Mouse (Mus musculus): ENCODE results near the gene Rin2. TPM values are rescaled to one million over a fixed set of nuclear protein-coding genes. Genes with fewer than 3 reads are reported as not detected.
A peak's percentile ranks its signal among the peaks of the same experiment; 100 is the strongest.

The Rin2 gene
- polyA plus RNA-seq, 1 experiment from 2014 or later: 18.4 TPM

DNA sequence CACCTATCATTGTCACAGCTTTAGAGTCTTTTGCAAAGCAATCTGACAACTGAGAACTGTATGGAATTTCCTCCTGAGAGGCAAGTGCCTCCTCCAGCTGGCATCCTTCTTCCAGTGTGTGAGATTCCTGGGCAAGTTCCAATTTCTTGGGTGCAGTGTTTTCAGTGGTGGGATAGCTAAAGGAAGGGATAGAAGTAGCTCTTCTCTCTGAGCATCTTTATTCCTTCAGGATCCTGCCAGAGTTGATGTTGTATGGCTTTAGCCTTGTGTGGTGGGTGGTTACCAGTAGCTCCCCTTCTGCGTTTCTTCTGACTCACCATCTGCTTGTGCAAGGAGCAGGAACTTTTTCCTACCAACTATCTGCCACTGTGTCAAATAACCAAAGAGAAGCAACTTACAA lies 9.1 kb downstream of the Rin2 start:
- WGBS: 67% methylated on average over 1 of the region's 1 CpGs
- peaks cover 20% of the 10 kb centered on the region for H3K4me1 ChIP-seq (replicated peaks)

DNA sequence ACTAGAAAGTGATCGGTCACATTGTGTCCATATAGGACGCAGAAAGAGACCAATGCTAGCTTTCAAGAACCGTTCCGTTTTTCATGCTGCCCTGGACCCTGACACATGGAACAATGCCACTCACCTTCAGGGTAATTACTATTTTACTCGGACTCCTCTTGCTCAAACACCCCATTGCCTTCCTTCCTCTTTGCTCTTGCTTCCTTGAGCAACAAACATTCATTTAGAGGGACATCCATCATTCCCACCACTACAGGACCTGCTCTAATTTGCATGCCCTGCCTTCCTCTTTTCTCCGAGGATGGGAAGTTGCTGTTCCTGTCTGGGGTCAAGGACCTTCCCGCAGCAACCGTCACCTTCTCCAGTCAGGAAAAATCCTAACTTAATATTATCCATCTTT lies 9.9 kb downstream of the Rin2 start:
- Histone ChIP-seq H3K4me2 (no peak overlapping the region), H3K36me3 (no peaks in the 10 kb centered on the region), H3K27me3 (no peaks in the 10 kb centered on the region), H3K9ac (no peak overlapping the region), H3K9me3 (replicated peaks) (no peaks in the 10 kb centered on the region), H3K4me3 (no peak overlapping the region), H3K4me1 (replicated peaks) (peaks cover 20% of the 10 kb centered on the region), H3K27ac (no peak overlapping the region)
- WGBS: 74% methylated on average over 8 of the region's 8 CpGs
- no peak for ATAC-seq (replicated peaks; ENCODE audit: insufficient number of reproducible peaks, insufficient read depth, low FRiP score, low read depth)

More for the DNA sequence above, 9.1 kb downstream of the Rin2 start:
- H3K27me3 ChIP-seq: no peaks in the 10 kb centered on the region
- H3K9ac ChIP-seq: no peak overlapping the region
- ATAC-seq (replicated peaks; ENCODE audit: insufficient number of reproducible peaks, insufficient read depth, low FRiP score, low read depth): no peak
- no peaks in the 10 kb centered on the region for H3K9me3 ChIP-seq (replicated peaks)
- H3K36me3 ChIP-seq: no peaks in the 10 kb centered on the region
- no peak overlapping the region for H3K4me2 ChIP-seq
- no peak overlapping the region for H3K4me3 ChIP-seq
- no peak overlapping the region for H3K27ac ChIP-seq

DNA sequence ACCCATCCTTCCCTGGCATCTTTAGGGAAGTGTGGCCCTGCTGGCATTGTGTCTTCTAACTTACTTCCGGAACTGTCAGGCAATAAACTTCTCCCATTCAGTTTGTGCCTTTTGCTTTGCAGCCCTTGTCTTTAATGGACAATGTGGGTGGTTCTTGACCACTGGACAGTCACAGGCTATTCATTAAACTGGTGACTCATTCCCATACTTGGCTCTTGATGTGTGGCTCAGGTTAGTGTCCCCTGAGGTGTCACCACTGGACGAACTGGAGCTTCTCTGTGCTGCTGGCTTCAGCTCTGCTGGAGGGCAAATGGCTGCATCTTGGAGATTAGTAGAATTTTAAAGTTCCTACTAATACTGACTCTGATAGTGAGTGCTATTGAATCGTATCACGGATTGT lies 11.0 kb downstream of the Rin2 start:
- Histone ChIP-seq H3K9me3 (replicated peaks) (no peaks in the 10 kb centered on the region), H3K4me3 (no peak overlapping the region), H3K27ac (no peak overlapping the region), H3K9ac (no peak overlapping the region), H3K4me2 (no peak overlapping the region), H3K36me3 (no peaks in the 10 kb centered on the region), H3K4me1 (replicated peaks) (peaks cover 20% of the 10 kb centered on the region), H3K27me3 (no peaks in the 10 kb centered on the region)
- ATAC-seq (replicated peaks; ENCODE audit: insufficient number of reproducible peaks, insufficient read depth, low FRiP score, low read depth): no peak
- 73% methylated on average over 4 of the region's 4 CpGs for WGBS

DNA sequence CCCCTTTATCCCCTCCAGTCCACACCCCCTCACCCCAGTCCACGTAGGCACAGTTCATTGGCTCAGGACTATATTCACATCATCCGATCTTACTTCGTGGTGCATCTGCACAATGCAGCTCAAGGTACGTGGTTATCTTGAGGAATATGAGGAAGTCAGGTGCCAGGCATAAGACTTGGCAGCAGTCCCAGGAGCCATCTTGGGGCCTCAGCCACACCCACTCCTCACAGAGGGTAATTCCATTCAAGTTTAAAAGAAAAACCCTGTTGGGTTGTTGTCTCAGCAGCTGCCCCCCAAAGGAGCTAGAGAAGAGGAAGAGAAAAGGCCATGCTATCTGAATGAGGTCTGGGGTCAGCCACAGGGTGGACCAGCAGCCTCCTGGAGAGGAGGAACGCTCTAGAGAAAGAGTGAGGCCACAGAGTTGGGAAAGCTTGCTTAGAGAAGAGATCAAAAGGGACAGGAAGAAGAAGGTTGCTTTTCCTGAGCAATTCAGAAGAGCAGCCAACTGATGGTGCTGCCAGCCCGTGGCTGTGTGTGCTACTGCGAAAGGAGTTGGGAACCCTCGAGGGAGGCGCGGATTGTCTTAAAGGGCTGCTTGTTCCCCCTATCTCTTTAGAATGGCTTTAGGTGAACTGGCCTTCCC lies 16.5 kb downstream of the Rin2 start:
- H3K4me3 ChIP-seq: no peak overlapping the region
- no peak overlapping the region for H3K27ac ChIP-seq
- no peak overlapping the region for H3K9ac ChIP-seq
- H3K27me3 ChIP-seq: no peaks in the 10 kb centered on the region
- H3K4me1 ChIP-seq (replicated peaks): peaks cover 6% of the 10 kb centered on the region
- H3K4me2 ChIP-seq: no peak overlapping the region
- no peak for ATAC-seq (replicated peaks; ENCODE audit: insufficient number of reproducible peaks, insufficient read depth, low FRiP score, low read depth)
- 79% methylated on average over 10 of the region's 10 CpGs for WGBS
- H3K9me3 ChIP-seq (replicated peaks): no peaks in the 10 kb centered on the region
- H3K36me3 ChIP-seq: no peaks in the 10 kb centered on the region

DNA sequence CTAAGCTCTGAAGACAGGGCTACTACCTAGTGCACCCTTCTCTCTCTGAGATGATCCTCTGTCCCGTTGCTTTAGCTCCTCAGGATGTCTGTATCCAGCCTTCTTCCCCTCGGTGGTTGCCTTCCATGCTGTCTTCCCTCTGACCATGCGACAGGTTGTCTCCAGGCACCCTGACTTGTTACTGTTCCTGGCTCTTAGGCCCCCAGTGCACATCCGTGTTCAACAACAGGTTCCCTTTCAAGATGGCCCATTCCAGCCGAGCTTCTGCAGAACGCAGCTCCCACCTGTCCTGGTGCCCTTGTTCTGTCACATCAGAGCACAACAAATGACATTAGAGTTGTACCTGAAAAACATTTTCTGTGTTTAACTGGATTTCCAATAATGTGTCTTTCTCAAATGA lies 22.1 kb downstream of the Rin2 start:
- WGBS: 76% methylated on average over 6 of the region's 6 CpGs

DNA sequence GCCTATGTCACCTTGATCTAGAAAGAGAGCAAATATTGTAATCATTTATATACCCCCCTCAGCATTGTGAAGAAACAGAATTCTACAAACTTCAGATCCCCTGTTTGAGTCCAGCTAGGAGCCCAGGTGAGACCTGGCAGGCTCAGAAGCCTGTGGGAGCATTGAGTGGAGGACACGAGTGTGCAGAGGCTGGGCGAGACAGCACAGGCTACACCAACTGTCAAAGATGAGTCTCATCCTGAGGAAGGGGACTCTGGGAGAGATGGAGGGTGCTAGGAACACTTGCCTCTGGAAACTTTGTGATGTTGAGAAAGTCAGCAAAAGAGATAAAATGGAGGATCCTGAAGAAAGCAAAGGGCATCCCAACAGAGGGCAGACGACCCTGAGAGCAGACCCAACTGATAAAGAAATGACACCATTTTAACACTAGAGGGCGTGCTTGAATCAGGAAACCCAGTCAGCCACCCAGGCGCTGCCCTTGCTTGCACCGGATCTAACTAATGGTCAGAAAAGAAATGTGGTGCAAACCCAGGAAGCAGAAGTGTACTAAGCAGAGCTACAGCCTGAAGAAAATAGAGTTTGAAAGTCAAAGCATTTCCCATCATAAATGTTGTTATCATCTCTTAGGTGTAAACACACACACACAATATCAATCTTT lies 24.5 kb downstream of the Rin2 start:
- 0 out of 2 replicates have a peak, but pooled peaks have one; percentile 31 for ATAC-seq (replicated peaks; ENCODE audit: insufficient number of reproducible peaks, insufficient read depth, low FRiP score, low read depth)
- Histone ChIP-seq H3K4me2 (no peak overlapping the region), H3K9ac (no peak overlapping the region; the same call in 1 of the 2 replicates), H3K36me3 (no peaks in the 10 kb centered on the region), H3K27me3 (no peaks in the 10 kb centered on the region), H3K4me3 (no peak overlapping the region), H3K27ac (no peak overlapping the region), H3K4me1 (replicated peaks) (0 out of 2 replicates have a peak, but pooled peaks cover 8% of the 10 kb centered on the region), H3K9me3 (replicated peaks) (no peaks in the 10 kb centered on the region)
- 31% methylated on average over 6 of the region's 6 CpGs for WGBS

More for the DNA sequence above, 22.1 kb downstream of the Rin2 start:
- Histone ChIP-seq H3K4me3 (no peak overlapping the region), H3K27ac (no peak overlapping the region), H3K27me3 (no peaks in the 10 kb centered on the region), H3K9me3 (replicated peaks) (no peaks in the 10 kb centered on the region), H3K4me1 (replicated peaks) (0 out of 2 replicates have a peak, but pooled peaks cover 8% of the 10 kb centered on the region), H3K4me2 (no peak overlapping the region), H3K9ac (no peak overlapping the region), H3K36me3 (no peaks in the 10 kb centered on the region)
- ATAC-seq (replicated peaks; ENCODE audit: insufficient number of reproducible peaks, insufficient read depth, low FRiP score, low read depth): no peak

DNA sequence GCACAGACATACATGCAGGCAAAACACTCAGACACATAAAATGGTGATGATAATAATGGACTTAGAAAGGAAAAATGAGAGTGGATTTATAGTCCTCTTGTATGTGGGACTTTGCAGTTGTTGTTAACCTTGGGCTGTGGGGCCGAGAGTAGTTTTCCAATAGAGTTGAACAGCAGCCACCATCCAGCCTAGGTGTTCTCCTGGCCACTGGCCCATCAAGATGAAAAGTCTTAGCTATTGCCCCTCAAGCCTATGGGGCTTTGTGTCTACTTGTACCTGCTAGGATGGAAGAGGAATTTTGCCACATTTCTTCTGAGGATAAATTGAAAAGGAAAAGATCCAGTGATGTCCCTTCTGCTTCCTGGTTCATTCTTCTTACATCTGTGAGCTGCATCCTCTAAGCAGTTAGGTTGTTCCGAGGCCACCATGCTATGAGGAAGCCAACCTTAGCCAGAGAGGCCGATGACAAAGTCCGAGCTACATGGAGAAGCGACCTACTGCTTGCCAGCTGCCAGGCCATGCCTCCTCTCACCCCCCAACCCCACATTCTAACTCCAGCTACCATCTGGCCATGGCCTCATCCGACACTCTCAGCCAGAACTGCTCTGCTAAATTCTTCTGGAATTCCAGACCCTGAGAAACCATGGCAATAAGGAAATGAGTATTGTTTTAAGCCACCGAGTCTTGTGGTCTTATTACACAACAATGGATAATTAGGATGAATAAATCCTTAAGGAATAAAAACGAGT lies 25.4 kb downstream of the Rin2 start:
- H3K36me3 ChIP-seq: no peaks in the 10 kb centered on the region
- WGBS: 64% methylated on average over 8 of the region's 8 CpGs
- 0 out of 2 replicates have a peak, but pooled peaks cover 8% of the 10 kb centered on the region for H3K4me1 ChIP-seq (replicated peaks)
- H3K9ac ChIP-seq: no peak overlapping the region
- H3K27ac ChIP-seq: no peak overlapping the region
- ATAC-seq (replicated peaks; ENCODE audit: insufficient number of reproducible peaks, insufficient read depth, low FRiP score, low read depth): no peak
- H3K4me2 ChIP-seq: no peak overlapping the region
- no peak overlapping the region for H3K4me3 ChIP-seq
- no peaks in the 10 kb centered on the region for H3K27me3 ChIP-seq
- no peaks in the 10 kb centered on the region for H3K9me3 ChIP-seq (replicated peaks)

DNA sequence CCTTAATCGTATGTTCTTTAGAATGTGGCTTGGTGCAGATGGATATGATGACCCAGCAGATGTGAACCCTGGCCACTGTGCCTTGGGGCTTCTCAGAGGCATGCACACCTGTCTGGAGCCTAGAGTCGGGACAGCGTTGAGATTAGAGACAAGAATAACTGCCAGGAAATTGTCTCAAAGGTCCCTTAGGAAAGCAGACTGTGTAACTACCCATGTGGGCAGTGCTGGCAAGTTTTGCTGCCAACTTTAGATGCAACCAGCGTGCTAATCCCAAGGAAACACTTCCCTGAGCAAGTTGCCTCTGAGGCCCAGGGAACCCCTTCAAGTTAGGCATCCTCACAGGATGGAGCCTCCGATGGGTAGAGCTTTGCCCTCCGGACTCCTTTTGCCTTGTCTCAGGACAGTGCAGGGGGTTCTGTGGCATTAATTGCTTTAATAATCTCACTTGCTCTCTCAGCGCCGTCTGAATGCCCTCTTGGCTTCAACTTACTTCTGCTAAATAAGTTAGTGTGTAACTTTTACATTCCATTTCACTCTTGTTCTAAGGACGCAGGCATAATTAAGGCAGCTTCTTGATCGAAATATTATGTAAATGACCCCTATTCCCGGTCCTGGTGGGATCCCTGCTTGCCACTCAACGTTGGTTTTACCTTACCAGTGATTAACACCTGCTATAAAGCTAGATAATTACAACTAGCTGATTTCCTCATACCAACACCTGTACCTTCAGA lies 26.8 kb downstream of the Rin2 start:
- no peak overlapping the region for H3K27ac ChIP-seq
- H3K9me3 ChIP-seq (replicated peaks): no peaks in the 10 kb centered on the region
- no peak for ATAC-seq (replicated peaks; ENCODE audit: insufficient number of reproducible peaks, insufficient read depth, low FRiP score, low read depth)
- no peaks in the 10 kb centered on the region for H3K36me3 ChIP-seq
- H3K4me2 ChIP-seq: no peak overlapping the region
- H3K4me3 ChIP-seq: no peak overlapping the region
- no peaks in the 10 kb centered on the region for H3K27me3 ChIP-seq
- 76% methylated on average over 12 of the region's 12 CpGs for WGBS
- 0 out of 2 replicates have a peak, but pooled peaks cover 8% of the 10 kb centered on the region for H3K4me1 ChIP-seq (replicated peaks)
- no peak overlapping the region for H3K9ac ChIP-seq

DNA sequence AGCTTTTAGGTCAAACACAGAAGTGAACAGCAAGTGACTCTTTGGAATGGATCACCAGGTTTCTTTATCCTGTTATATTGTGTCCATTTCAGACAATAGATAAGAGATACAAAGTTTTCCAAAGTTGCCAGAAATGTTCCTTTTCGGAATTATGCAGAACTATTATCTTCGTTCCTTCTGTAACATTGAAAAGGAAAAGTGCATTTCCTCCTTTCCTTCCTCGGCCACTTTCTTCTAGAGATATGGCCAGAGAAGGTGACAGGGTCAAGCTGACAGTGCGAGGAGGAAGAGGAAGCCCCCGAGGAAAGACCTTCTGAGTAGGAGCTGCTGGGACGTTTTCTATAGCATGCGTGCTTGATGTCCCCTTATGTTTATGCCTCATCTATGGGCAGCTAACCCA lies 29.7 kb downstream of the Rin2 start:
- Histone ChIP-seq H3K36me3 (no peaks in the 10 kb centered on the region), H3K27me3 (no peaks in the 10 kb centered on the region), H3K4me1 (replicated peaks) (0 out of 2 replicates have a peak, but pooled peaks cover 8% of the 10 kb centered on the region), H3K4me2 (no peak overlapping the region), H3K9ac (no peak overlapping the region), H3K27ac (no peak overlapping the region), H3K9me3 (replicated peaks) (no peaks in the 10 kb centered on the region), H3K4me3 (no peak overlapping the region)
- WGBS: 60% methylated on average over 7 of the region's 7 CpGs
- ATAC-seq (replicated peaks; ENCODE audit: insufficient number of reproducible peaks, insufficient read depth, low FRiP score, low read depth): no peak

DNA sequence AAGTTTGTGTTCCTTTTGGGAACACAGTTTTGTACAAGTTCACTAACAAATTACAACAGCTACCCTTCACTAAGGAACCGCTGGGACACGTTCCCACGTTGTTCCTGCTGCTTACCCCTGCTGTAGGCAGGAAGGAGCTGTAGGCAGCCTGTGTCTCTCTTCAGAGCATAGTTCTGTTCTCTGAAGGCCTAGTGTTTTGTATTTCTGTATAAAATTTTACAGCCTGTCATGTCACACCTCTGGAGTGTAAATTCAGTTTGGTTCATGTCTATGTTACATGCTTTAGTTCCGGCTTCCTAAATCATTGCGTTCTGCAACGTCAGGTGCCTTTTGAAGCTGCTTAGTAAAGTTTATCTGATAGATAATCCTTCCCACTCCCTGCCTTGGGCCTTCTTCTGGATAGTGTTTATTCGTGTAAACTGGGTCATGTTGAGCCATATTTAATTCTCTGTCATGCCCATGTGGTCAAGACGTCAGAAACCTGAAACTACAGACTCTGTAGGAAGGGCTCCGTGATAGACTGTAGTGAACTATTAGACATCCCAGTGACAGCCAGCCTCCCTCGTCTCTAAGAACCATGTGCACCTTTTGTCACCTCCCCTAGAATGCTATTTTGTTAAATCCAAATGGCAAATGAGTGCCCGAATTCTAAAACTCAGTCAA lies 34.8 kb downstream of the Rin2 start:
- no peak overlapping the region for H3K9ac ChIP-seq
- no peak overlapping the region for H3K4me3 ChIP-seq
- no peaks in the 10 kb centered on the region for H3K27me3 ChIP-seq
- ATAC-seq (replicated peaks; ENCODE audit: insufficient number of reproducible peaks, insufficient read depth, low FRiP score, low read depth): no peak
- H3K4me2 ChIP-seq: no peak overlapping the region
- no peaks in the 10 kb centered on the region for H3K4me1 ChIP-seq (replicated peaks)
- no peaks in the 10 kb centered on the region for H3K36me3 ChIP-seq
- 72% methylated on average over 11 of the region's 11 CpGs for WGBS
- H3K9me3 ChIP-seq (replicated peaks): no peaks in the 10 kb centered on the region
- H3K27ac ChIP-seq: no peak overlapping the region

DNA sequence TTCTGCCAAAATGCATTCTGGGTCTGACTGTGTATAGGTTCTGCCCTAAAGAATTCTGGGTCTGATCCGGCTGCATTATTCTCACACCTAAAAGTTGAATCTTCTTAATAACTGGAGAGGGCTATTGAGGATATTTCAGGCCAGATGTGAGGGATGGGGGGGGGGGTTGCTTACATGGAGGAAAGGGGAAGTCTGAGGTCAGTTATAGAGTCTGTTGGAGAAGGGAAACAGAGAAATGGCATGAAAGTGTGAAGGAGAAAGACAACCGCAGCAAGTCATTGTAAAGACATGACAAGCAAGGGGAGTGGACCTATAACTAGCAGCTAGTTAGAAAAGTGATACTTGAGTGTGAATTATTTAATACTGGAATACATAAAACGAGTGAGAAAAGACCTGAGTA lies 36.5 kb downstream of the Rin2 start:
- Histone ChIP-seq H3K36me3 (no peaks in the 10 kb centered on the region), H3K9ac (no peak overlapping the region), H3K9me3 (replicated peaks) (no peaks in the 10 kb centered on the region), H3K27ac (no peak overlapping the region), H3K4me2 (no peak overlapping the region), H3K27me3 (no peaks in the 10 kb centered on the region), H3K4me1 (replicated peaks) (no peaks in the 10 kb centered on the region), H3K4me3 (no peak overlapping the region)
- ATAC-seq (replicated peaks; ENCODE audit: insufficient number of reproducible peaks, insufficient read depth, low FRiP score, low read depth): no peak
- 63% methylated on average over 3 of the region's 3 CpGs for WGBS

All from heart, embryonic 15.5 days (tissue).